Mouse (Mus musculus): ENCODE data around the gene Cbwd1.

DNA sequence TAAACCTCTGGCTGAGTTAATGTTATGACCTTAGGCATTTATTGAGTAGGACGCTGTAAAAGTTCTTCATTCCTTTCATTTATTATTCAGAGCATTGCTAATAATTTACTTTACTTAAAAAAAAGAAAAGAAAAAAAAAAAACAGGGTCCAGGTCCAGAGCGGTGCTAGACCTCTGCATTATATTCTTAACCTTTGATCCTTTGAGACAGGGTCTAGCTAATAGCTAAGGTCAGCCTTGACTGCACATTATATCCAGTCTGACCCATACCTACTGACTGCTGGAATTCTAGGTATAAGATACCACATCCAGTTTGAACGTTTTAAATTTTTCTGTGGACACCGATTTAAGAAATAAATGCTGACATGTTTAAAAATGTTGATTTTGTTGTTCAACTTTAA is 21.6 kb upstream of the Cbwd1 start:
- TF ChIP-seq ZNF384 (IDR thresholded peaks at IDR 0.05; ENCODE audit: low read depth, low read length) (no peak), MAFK (IDR thresholded peaks at IDR 0.05; ENCODE audit: insufficient read depth, low read depth, low read length) (0 out of 2 replicates have a peak, but pooled peaks have one; percentile 17), CHD2 (IDR thresholded peaks at IDR 0.05; ENCODE audit: low read depth, low read length) (no peak), HCFC1 (IDR thresholded peaks at IDR 0.05; ENCODE audit: borderline replicate concordance, insufficient read depth, low read length) (no peak)

All from ES-E14 (cell line).